Mouse (Mus musculus): ENCODE data around the gene Gm5941. TPM values are rescaled to one million over a fixed set of nuclear protein-coding genes. Genes with fewer than 3 reads are reported as not detected.

Gm5941 gene
- polyA plus RNA-seq (2017; shearing (Covaris generic)): not detected

DNA sequence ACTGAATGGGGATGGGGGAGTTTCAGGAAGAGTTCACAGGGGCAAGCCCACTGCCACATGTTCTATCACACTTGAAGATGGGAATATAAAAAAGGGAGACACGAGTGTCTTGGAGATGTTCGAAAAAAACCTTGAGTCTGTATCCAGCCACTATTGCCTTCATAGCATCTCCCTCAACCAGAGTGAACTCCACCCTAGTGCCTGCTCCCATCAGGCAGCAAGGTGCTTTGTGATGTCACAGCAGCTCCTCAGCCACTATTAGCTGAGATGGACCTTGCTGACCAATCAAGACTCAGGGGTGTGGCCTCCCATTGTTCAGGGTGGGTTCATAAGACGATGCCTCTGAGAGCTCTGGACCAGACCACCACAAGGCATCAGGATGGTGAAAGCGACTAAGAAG, at the start of gene Gm5941:
Gm5941 (plus strand) TSS at position 301 of the 400 bp plus-strand sequence.

Other genes with a start within 250 kb of the Gm5941 start
- not detected for gene Mageb18, start 109.6 kb downstream of the Gm5941 start, polyA plus RNA-seq (2017; shearing (Covaris generic))